Mouse (Mus musculus): ENCODE measurements around the gene Olfr598. TPM values are rescaled to one million over a fixed set of nuclear protein-coding genes. Genes with fewer than 3 reads are reported as not detected.
"Not testable (repeated sequence)": the region's sequence is repeated elsewhere in the genome, so short reads cannot be mapped to it uniquely, and the experiment has no call there.

Gene Olfr598
- total RNA-seq (2022) = not detected

GRCm38 (mm10) chr7:103323268-103323667 lies at the start of gene Olfr598:
TSS of gene Olfr598 (plus strand) at chr7:103323568.
- DNase-seq (ENCODE audit: low spot score in 2 of 2) = no peak

GRCm38 (mm10) chr7:103305348-103305747 lies 18.0 kb upstream of the Olfr598 start, which contains the start of gene Olfr596:
TSS of gene Olfr596 (plus strand) at chr7:103305648.
- DNase-seq (ENCODE audit: low spot score in 2 of 2) = not testable (repeated sequence)

- not testable (repeated sequence) for DNase-seq (ENCODE audit: low spot score in 2 of 2)
Measured at GRCm38 (mm10) chr7:103316015-103316414, 7.4 kb upstream of the Olfr598 start, which contains the start of gene Olfr597. TSS of gene Olfr597 (plus strand) at chr7:103316315.

GRCm38 (mm10) chr7:103335617-103336016 lies 12.2 kb downstream of the Olfr598 start, which contains the start of gene Olfr599:
TSS of gene Olfr599 (plus strand) at chr7:103335917.
- DNase-seq (ENCODE audit: low spot score in 2 of 2) = no peak

- no peak for DNase-seq (ENCODE audit: low spot score in 2 of 2)
Measured at GRCm38 (mm10) chr7:103349569-103349968, 26.2 kb downstream of the Olfr598 start, which contains the start of gene Olfr600. TSS of gene Olfr600 (minus strand) at chr7:103349669.

- DNase-seq (ENCODE audit: low spot score in 2 of 2) = no peak
Measured at GRCm38 (mm10) chr7:103362555-103362954, 39.2 kb downstream of the Olfr598 start, which contains the start of gene Olfr601. TSS of gene Olfr601 (minus strand) at chr7:103362655.

Other genes starting within 250 kb of the Olfr598 start
- not detected for gene Olfr584, start 241.7 kb upstream of the Olfr598 start, total RNA-seq (2022)
- not detected for gene Olfr585, start 225.8 kb upstream of the Olfr598 start, total RNA-seq (2022)
- gene Olfr586, start 197.9 kb upstream of the Olfr598 start, total RNA-seq (2022) = not detected
- gene Olfr588-ps1, start 182.7 kb upstream of the Olfr598 start, total RNA-seq (2022) = not detected
- gene Olfr589, start 167.2 kb upstream of the Olfr598 start, total RNA-seq (2022) = not detected
- not detected for gene Olfr591, start 145.2 kb upstream of the Olfr598 start, total RNA-seq (2022)
- gene Olfr592, start 138.8 kb upstream of the Olfr598 start, total RNA-seq (2022) = not detected
- gene Olfr593, start 111.7 kb upstream of the Olfr598 start, total RNA-seq (2022) = not detected
- not detected for gene Olfr594, start 106.6 kb upstream of the Olfr598 start, total RNA-seq (2022)
- not detected for gene Usp17ld, start 71.1 kb upstream of the Olfr598 start, total RNA-seq (2022)
- gene Olfr596, start 17.9 kb upstream of the Olfr598 start, total RNA-seq (2022) = not detected
- gene Olfr597, start 7.3 kb upstream of the Olfr598 start, total RNA-seq (2022) = not detected
- not detected for gene Olfr599, start 12.3 kb downstream of the Olfr598 start, total RNA-seq (2022)
- not detected for gene Olfr600, start 26.1 kb downstream of the Olfr598 start, total RNA-seq (2022)
- gene Olfr601, start 39.1 kb downstream of the Olfr598 start, total RNA-seq (2022) = not detected
- not detected for gene Olfr603, start 62.6 kb downstream of the Olfr598 start, total RNA-seq (2022)
- not detected for gene Usp17lc, start 91.5 kb downstream of the Olfr598 start, total RNA-seq (2022)
- gene Olfr605, start 121.9 kb downstream of the Olfr598 start, total RNA-seq (2022) = not detected
- not detected for gene Olfr606, start 125.5 kb downstream of the Olfr598 start, total RNA-seq (2022)
- not detected for gene Olfr607, start 140.6 kb downstream of the Olfr598 start, total RNA-seq (2022)
- not detected for gene Olfr608, start 146.3 kb downstream of the Olfr598 start, total RNA-seq (2022)
- gene Olfr609, start 174.5 kb downstream of the Olfr598 start, total RNA-seq (2022) = not detected
- not detected for gene Olfr610, start 188.6 kb downstream of the Olfr598 start, total RNA-seq (2022)
- not detected for gene Olfr611, start 197.3 kb downstream of the Olfr598 start, total RNA-seq (2022)
- not detected for gene Olfr612, start 219.1 kb downstream of the Olfr598 start, total RNA-seq (2022)
- not detected for gene Olfr613, start 224.5 kb downstream of the Olfr598 start, total RNA-seq (2022)
- gene Olfr615, start 232.5 kb downstream of the Olfr598 start, total RNA-seq (2022) = not detected
- gene Olfr616, start 245.6 kb downstream of the Olfr598 start, total RNA-seq (2022) = not detected
- gene Olfr617, start 249.5 kb downstream of the Olfr598 start, total RNA-seq (2022) = not detected